Mouse (Mus musculus) lung, postnatal 0 days (tissue): ENCODE results near the gene Dhh. TPM values are rescaled to one million over a fixed set of nuclear protein-coding genes. Genes with fewer than 3 reads are reported as not detected.
"Not testable (repeated sequence)": the region's sequence is repeated elsewhere in the genome, so short reads cannot be mapped to it uniquely, and the experiment has no call there.

Experiments
- ATAC-seq: fragments of 200-750 bp; cut with Nextera tagmentation; 2 replicates; pipeline ENCODE4 v1.8.0; 2017; ENCODE audit warnings: moderate library complexity
- DNase-seq: peaks from one replicate; pipeline ENCODE4 v3.0.0-alpha.2; 2016; ENCODE audit warnings: low spot score
- H3K27ac ChIP-seq: fragments of 300-500 bp; sonication (generic); 2 replicates; pipeline ENCODE4 v1.5.1; 2014; ENCODE audit warnings: antibody characterized with exemption, mild to moderate bottlenecking, low read length, mixed read lengths
- H3K27me3 ChIP-seq: fragments of 300-500 bp; sonication (generic); replicated peaks from 2 replicates; pipeline ENCODE4 v1.6.1; 2014; ENCODE audit warnings: low read length, mixed read lengths; ENCODE audit not compliant: insufficient read depth
- H3K36me3 ChIP-seq: fragments of 300-500 bp; sonication (generic); 2 replicates; pipeline ENCODE4 v1.6.1; 2014; ENCODE audit warnings: low read length, mixed read lengths; ENCODE audit not compliant: insufficient read depth
- H3K4me1 ChIP-seq: fragments of 300-500 bp; sonication (generic); 2 replicates; pipeline ENCODE4 v1.6.1; 2014; ENCODE audit warnings: antibody characterized with exemption, low read depth, low read length, mixed read lengths; ENCODE audit not compliant: insufficient read depth
- H3K4me2 ChIP-seq: fragments of 300-500 bp; sonication (generic); replicated peaks from 2 replicates; pipeline ENCODE4 v1.6.1; 2014; ENCODE audit warnings: low read depth, mild to moderate bottlenecking, low read length, moderate library complexity, mixed read lengths
- H3K4me3 ChIP-seq: fragments of 300-500 bp; sonication (generic); 2 replicates; pipeline ENCODE4 v1.5.1; 2014; ENCODE audit warnings: low read depth, low read length
- H3K9ac ChIP-seq: fragments of 300-500 bp; sonication (generic); replicated peaks from 2 replicates; pipeline ENCODE4 v1.6.1; 2014; ENCODE audit warnings: low read depth, mild to moderate bottlenecking
- H3K9me3 ChIP-seq: fragments of 300-500 bp; sonication (generic); 2 replicates; pipeline ENCODE4 v1.6.1; 2016; ENCODE audit warnings: low read length, mixed read lengths
- CTCF ChIP-seq: IDR thresholded peaks from 2 replicates; pipeline ENCODE4 v1.5.1; 2016; ENCODE audit warnings: antibody characterized with exemption, mild to moderate bottlenecking
- EP300 ChIP-seq: IDR thresholded peaks from 2 replicates; pipeline ENCODE4 v1.6.1; 2016; ENCODE audit warnings: antibody characterized with exemption, mild to moderate bottlenecking, control low read depth
- WGBS: fragments of 180-500 bp; shearing (Covaris S2); extraction: QIAGEN DNeasy Blood & Tissue Kit; methylation state at CpG from one replicate; pipeline ENCODE4 v1.1.7; 2014; 5-methylcytosine and 5-hydroxymethylcytosine counted together
- polyA plus RNA-seq: library from polyadenylated mRNA; unstranded; fragments of >200 nt; fragmentation: Nextera tagmentation; extraction: Ambion mirVana; gene quantifications from 2 replicates; pipeline ENCODE4 v1.2.1, GENCODE M21; 2015

Dhh gene
- polyA plus RNA-seq, 1 experiment from 2014 or later = 6.6 TPM

GRCm38 (mm10) chr15:98928598-98929240 is 30.4 kb upstream of the Dhh start:
- ATAC-seq (peak; percentile 83), DNase-seq (peak; percentile 96)
- no peaks in the 10 kb centered on the region; the same call in 1 of the 2 replicates for H3K4me1 ChIP-seq
- peak; percentile 85 for TF ChIP-seq CTCF
- no peak for TF ChIP-seq EP300
- H3K27me3 ChIP-seq = no peaks in the 10 kb centered on the region
- WGBS = 12% methylated on average over 13 of the region's 13 CpGs
- 0 out of 2 replicates have a peak overlapping the region, but pooled peaks have one; percentile 11 for H3K4me2 ChIP-seq
- H3K27ac ChIP-seq = no peak overlapping the region
- H3K4me3 ChIP-seq = no peak overlapping the region
- H3K9me3 ChIP-seq = no peaks in the 10 kb centered on the region
- H3K9ac ChIP-seq = no peak overlapping the region
- no peaks in the 10 kb centered on the region for H3K36me3 ChIP-seq

GRCm38 (mm10) chr15:98927566-98927965 is 29.2 kb upstream of the Dhh start:
- H3K27ac ChIP-seq = no peak overlapping the region
- no peaks in the 10 kb centered on the region for H3K27me3 ChIP-seq
- no peak overlapping the region for H3K9ac ChIP-seq
- H3K4me3 ChIP-seq = no peak overlapping the region
- H3K36me3 ChIP-seq = no peaks in the 10 kb centered on the region
- DNase-seq (no peak), ATAC-seq (no peak)
- no peaks in the 10 kb centered on the region for H3K9me3 ChIP-seq
- 71% methylated on average over 5 of the region's 5 CpGs for WGBS
- H3K4me1 ChIP-seq = no peaks in the 10 kb centered on the region
- no peak for TF ChIP-seq CTCF
- no peak for TF ChIP-seq EP300
- H3K4me2 ChIP-seq = no peak overlapping the region

GRCm38 (mm10) chr15:98924682-98925081 is 26.3 kb upstream of the Dhh start:
- Histone ChIP-seq H3K36me3 (no peaks in the 10 kb centered on the region), H3K9me3 (no peaks in the 10 kb centered on the region), H3K4me1 (no peaks in the 10 kb centered on the region), H3K27ac (no peak overlapping the region), H3K27me3 (no peaks in the 10 kb centered on the region), H3K4me3 (no peak overlapping the region), H3K4me2 (no peak overlapping the region), H3K9ac (no peak overlapping the region)
- no peak for TF ChIP-seq EP300
- ATAC-seq = no peak
- DNase-seq = no peak
- WGBS = 49% methylated on average over 3 of the region's 3 CpGs

GRCm38 (mm10) chr15:98923031-98923537 is 24.7 kb upstream of the Dhh start:
- Histone ChIP-seq H3K4me3 (no peak overlapping the region), H3K9me3 (no peaks in the 10 kb centered on the region), H3K27me3 (no peaks in the 10 kb centered on the region), H3K36me3 (no peaks in the 10 kb centered on the region), H3K27ac (no peak overlapping the region), H3K9ac (no peak overlapping the region), H3K4me1 (no peaks in the 10 kb centered on the region), H3K4me2 (no peak overlapping the region)
- 75% methylated on average over 2 of the region's 2 CpGs for WGBS
- DNase-seq (no peak), ATAC-seq (no peak)
- TF ChIP-seq EP300 (no peak), CTCF (no peak)

- 20% methylated on average over 3 of the region's 3 CpGs for WGBS
- Histone ChIP-seq H3K4me3 (no peak overlapping the region), H3K9ac (no peak overlapping the region), H3K27me3 (no peaks in the 10 kb centered on the region), H3K27ac (no peak overlapping the region), H3K4me1 (no peaks in the 10 kb centered on the region), H3K9me3 (no peaks in the 10 kb centered on the region), H3K4me2 (no peak overlapping the region), H3K36me3 (no peaks in the 10 kb centered on the region)
- no peak for TF ChIP-seq EP300
- TF ChIP-seq CTCF = no peak
- peak; percentile 57 for DNase-seq
- no peak for ATAC-seq
Measured at GRCm38 (mm10) chr15:98922581-98922980, 24.2 kb upstream of the Dhh start.

GRCm38 (mm10) chr15:98921510-98921909 is 23.2 kb upstream of the Dhh start:
- no peak overlapping the region for H3K9ac ChIP-seq
- no peaks in the 10 kb centered on the region for H3K36me3 ChIP-seq
- H3K27ac ChIP-seq = no peak overlapping the region
- H3K9me3 ChIP-seq = no peaks in the 10 kb centered on the region
- TF ChIP-seq CTCF (no peak), EP300 (no peak)
- 83% methylated on average over 5 of the region's 5 CpGs for WGBS
- ATAC-seq (no peak), DNase-seq (no peak)
- H3K4me1 ChIP-seq = peaks cover 3% of the 10 kb centered on the region; the same call in 1 of the 2 replicates
- no peaks in the 10 kb centered on the region for H3K27me3 ChIP-seq
- H3K4me3 ChIP-seq = no peak overlapping the region
- H3K4me2 ChIP-seq = no peak overlapping the region

- Histone ChIP-seq H3K4me3 (peak overlapping the region; percentile 19; the same call in 1 of the 2 replicates), H3K27ac (peak overlapping the region; percentile 74; the same call in 1 of the 2 replicates), H3K4me2 (peak overlapping the region; percentile 48), H3K9ac (0 out of 2 replicates have a peak overlapping the region, but pooled peaks have one; percentile 6)
- DNase-seq, ATAC-seq, H3K27me3 ChIP-seq, H3K36me3 ChIP-seq, H3K9me3 ChIP-seq, H3K4me1 ChIP-seq: not testable (repeated sequence)
- 18% methylated on average over 8 of the region's 8 CpGs for WGBS
Measured at GRCm38 (mm10) chr15:98918499-98918895, 20.2 kb upstream of the Dhh start.
